Mouse (Mus musculus) kidney, embryonic 15.5 days (tissue): ENCODE data around the gene Ruvbl2. TPM values are rescaled to one million over a fixed set of nuclear protein-coding genes. Genes with fewer than 3 reads are reported as not detected.
"Not testable (repeated sequence)": the region's sequence is repeated elsewhere in the genome, so short reads cannot be mapped to it uniquely, and the experiment has no call there.

ENCODE experiments used
- ATAC-seq: fragments of 200-750 bp; cut with Nextera tagmentation; replicated peaks from 2 replicates; pipeline ENCODE4 v1.8.0; 2017; ENCODE audit warnings: moderate TSS enrichment; ENCODE audit not compliant: low FRiP score
- H3K27ac ChIP-seq: fragments of 300-500 bp; sonication (generic); 2 replicates; pipeline ENCODE4 v1.5.1; 2015; ENCODE audit warnings: mild to moderate bottlenecking, inconsistent platforms
- H3K27me3 ChIP-seq: fragments of 300-500 bp; sonication (generic); 2 replicates; pipeline ENCODE4 v1.6.1; 2015; ENCODE audit warnings: inconsistent platforms
- H3K36me3 ChIP-seq: fragments of 300-500 bp; sonication (generic); 2 replicates; pipeline ENCODE4 v1.6.1; 2015; ENCODE audit warnings: inconsistent platforms
- H3K4me1 ChIP-seq: fragments of 300-500 bp; sonication (generic); 2 replicates; pipeline ENCODE4 v1.6.1; 2015; ENCODE audit warnings: inconsistent platforms
- H3K4me2 ChIP-seq: fragments of 300-500 bp; sonication (generic); 2 replicates; pipeline ENCODE4 v1.6.1; 2015; ENCODE audit warnings: moderate library complexity, mild to moderate bottlenecking, inconsistent platforms
- H3K4me3 ChIP-seq: fragments of 300-500 bp; sonication (generic); replicated peaks from 2 replicates; pipeline ENCODE4 v1.5.1; 2015; ENCODE audit warnings: mild to moderate bottlenecking, inconsistent platforms
- H3K9ac ChIP-seq: fragments of 300-500 bp; sonication (generic); 2 replicates; pipeline ENCODE4 v1.6.1; 2015; ENCODE audit warnings: mild to moderate bottlenecking, inconsistent platforms
- H3K9me3 ChIP-seq: fragments of 300-500 bp; sonication (generic); replicated peaks from 2 replicates; pipeline ENCODE4 v1.6.1; 2016; ENCODE audit warnings: inconsistent platforms
- WGBS: fragments of 180-500 bp; shearing (Covaris S2); methylation state at CpG from one replicate; pipeline ENCODE4 v1.1.7; 2015; ENCODE audit warnings: mixed read lengths; 5-methylcytosine and 5-hydroxymethylcytosine counted together
- polyA plus RNA-seq: library from polyadenylated mRNA; unstranded; fragments of >200 nt; fragmentation: Nextera tagmentation; extraction: Ambion mirVana; gene quantifications from 2 replicates; pipeline ENCODE4 v1.2.1, GENCODE M21; 2015

Gene Ruvbl2
- polyA plus RNA-seq, 1 experiment from 2014 or later, result 165 TPM

DNA sequence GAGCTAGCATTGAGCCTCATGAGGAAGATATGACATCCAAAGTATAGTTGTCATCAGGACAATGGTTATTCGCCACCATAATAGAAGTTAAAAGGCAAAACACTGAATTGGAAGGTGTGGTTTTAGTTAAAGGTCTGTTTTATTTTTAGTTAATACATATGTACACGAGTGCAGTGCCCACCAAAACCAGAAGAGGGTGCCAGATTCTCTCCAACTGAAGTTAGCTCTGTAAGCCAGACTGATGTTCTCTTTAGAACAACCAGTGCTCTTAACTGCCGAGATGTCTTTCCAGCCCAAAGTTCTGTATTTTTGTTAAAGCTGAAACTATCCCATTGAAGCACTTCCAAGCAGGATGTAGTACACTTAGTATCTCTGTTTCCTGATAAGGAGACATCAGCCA lies 33.0 kb upstream of the Ruvbl2 start:
- peaks cover 14% of the 10 kb centered on the region for H3K4me1 ChIP-seq
- no peaks in the 10 kb centered on the region for H3K9me3 ChIP-seq
- 8% methylated on average over 3 of the region's 3 CpGs for WGBS
- H3K27me3 ChIP-seq, result no peaks in the 10 kb centered on the region
- no peak overlapping the region for H3K27ac ChIP-seq
- no peak overlapping the region for H3K4me2 ChIP-seq
- no peak for ATAC-seq
- H3K36me3 ChIP-seq, result no peaks in the 10 kb centered on the region
- H3K4me3 ChIP-seq, result no peak overlapping the region
- no peak overlapping the region for H3K9ac ChIP-seq

DNA sequence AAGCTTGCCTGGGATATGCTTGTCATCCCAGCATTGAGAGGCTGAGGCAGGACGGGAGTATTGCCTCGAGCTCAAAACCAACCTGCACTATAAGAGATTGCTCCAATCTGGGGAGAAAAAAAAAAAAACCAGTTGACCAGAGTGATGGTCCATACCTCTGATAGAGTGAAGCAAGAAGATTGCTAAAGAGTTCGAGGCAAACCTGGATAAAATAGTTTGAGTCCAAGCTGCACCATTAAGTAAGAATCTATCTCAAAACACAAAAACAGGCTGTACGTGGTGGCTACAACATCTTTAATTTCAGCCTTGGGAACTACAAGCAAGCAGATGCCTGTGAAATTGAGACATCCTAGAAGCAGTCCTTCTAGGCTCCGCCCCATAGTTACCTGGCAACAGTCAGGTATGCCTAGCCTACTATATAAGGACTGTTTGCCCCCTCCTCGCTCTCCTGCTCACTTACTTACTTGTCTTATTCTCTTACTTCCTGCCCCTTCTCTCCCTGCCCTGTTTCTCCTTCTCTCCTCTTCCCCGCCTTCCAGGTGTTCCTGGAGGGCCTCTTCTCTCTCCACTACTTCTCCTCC lies 29.3 kb upstream of the Ruvbl2 start:
- peaks cover 33% of the 10 kb centered on the region for H3K36me3 ChIP-seq
- WGBS, result 35% methylated on average over 7 of the region's 7 CpGs
- H3K27me3 ChIP-seq, result no peaks in the 10 kb centered on the region
- H3K4me1 ChIP-seq, result peaks cover 21% of the 10 kb centered on the region
- H3K9ac ChIP-seq, result peak overlapping the region; percentile 85; the same call in 1 of the 2 replicates
- H3K4me2 ChIP-seq, result peak overlapping the region; percentile 87
- H3K9me3 ChIP-seq, result no peaks in the 10 kb centered on the region
- H3K27ac ChIP-seq, result no peak overlapping the region; the same call in none of the 2 replicates
- peak overlapping the region; percentile 96 for H3K4me3 ChIP-seq
- ATAC-seq, result no peak; the same call in 1 of the 2 replicates

DNA sequence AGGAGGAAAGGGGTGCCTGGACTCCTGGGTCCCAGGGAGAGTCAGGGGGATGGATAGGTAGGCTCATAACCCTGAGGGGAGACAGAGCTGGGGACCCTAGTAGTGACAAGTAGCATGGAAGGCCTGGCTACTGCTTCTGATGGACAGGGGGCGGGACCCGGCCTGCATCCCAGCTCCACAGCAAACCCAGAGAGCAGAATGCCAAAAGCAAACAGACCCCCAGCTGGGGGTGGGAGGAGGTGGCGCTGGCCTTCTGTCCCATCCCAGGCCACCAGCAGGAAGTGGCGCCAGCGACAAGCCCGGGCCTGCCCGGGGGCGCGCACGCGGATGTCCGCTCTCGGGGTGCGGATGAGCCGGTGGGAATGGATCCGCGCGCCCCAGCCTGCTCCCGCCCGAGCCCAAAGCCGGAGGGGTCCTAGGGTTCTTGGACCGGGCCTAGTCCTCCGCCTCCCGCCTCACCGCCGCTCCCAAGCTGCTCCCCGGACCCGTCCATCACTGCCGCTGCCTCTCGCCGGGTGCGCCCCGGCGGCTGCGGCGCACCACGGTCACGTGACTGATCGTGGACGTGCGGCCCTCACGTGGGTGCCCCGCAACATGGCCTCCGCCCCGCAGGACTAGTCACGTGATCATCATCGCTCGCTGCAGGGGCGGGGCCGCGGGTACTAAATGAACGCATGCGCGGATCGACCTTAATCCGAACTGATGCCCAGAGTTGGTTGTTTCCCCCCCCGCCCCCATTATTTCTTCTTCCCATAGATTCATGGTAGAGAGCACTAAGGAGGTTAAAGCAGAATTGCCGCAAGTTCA lies 28.6 kb upstream of the Ruvbl2 start, which contains the start of gene Bax:
TSS of gene Bax (minus strand) at position 616 of the 807 bp plus-strand sequence.
- H3K27ac ChIP-seq, result peak within 1 kb of the TSS; percentile 81
- H3K4me1 ChIP-seq, result peaks cover 27% of the 10 kb centered on the region
- H3K4me3 ChIP-seq, result peak within 1 kb of the TSS; percentile 96
- peak within 1 kb of the TSS; percentile 85 for H3K9ac ChIP-seq
- no peaks in the 10 kb centered on the region for H3K27me3 ChIP-seq
- WGBS, result under 1% methylated on average over 57 of the region's 58 CpGs
- ATAC-seq, result peak; percentile 79
- peak within 1 kb of the TSS; percentile 87 for H3K4me2 ChIP-seq
- no peaks in the 10 kb centered on the region for H3K9me3 ChIP-seq
- peaks cover 40% of the 10 kb centered on the region for H3K36me3 ChIP-seq

DNA sequence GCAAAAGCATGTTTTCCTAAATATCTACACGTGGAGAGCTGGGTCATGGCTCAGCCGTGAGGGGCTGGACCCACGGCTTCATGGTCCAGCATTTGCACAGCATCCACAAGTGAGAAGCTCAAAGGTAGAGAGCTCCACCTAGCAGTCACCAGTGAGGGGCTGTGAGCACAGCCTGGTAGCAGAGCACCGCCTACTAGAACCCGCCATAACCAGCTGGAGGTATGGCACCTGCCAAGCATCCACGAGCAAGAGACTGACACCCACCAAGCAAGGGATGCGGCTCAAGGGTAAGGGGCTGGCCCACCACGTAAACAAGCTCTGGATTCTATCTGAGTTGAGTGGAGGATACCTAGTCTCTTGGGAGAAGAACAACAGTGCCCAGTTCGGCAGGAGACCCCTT lies 27.7 kb upstream of the Ruvbl2 start:
- no peak; the same call in 1 of the 2 replicates for ATAC-seq
- 84% methylated on average over 9 of the region's 9 CpGs for WGBS
- H3K27me3 ChIP-seq, result no peaks in the 10 kb centered on the region

DNA sequence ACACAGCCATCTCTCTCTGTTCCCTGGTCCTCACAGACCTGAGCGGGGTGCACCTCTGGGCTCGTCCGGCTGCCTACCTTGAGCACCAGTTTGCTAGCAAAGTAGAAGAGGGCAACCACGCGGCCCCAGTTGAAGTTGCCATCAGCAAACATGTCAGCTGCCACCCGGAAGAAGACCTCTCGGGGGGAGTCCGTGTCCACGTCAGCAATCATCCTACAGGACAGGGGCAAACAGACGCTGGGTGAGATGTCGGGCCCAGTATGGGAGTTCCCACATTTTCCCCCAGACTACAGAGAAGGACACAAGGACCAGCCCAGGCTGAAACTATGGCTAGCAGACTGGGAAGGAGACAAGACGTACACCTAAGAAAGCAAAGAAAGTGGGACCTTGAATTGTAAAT lies 27.2 kb upstream of the Ruvbl2 start:
- no peak for ATAC-seq
- Histone ChIP-seq H3K27me3 (no peaks in the 10 kb centered on the region), H3K4me3 (peak overlapping the region; percentile 96), H3K4me2 (peak overlapping the region; percentile 87), H3K36me3 (peaks cover 41% of the 10 kb centered on the region), H3K4me1 (peaks cover 39% of the 10 kb centered on the region), H3K9me3 (no peaks in the 10 kb centered on the region), H3K9ac (no peak overlapping the region), H3K27ac (no peak overlapping the region)
- WGBS, result 93% methylated on average over 12 of the region's 12 CpGs

More for the DNA sequence above, 27.7 kb upstream of the Ruvbl2 start:
- Histone ChIP-seq H3K9ac (peak overlapping the region; percentile 85; the same call in 1 of the 2 replicates), H3K4me2 (peak overlapping the region; percentile 87), H3K9me3 (no peaks in the 10 kb centered on the region), H3K36me3 (peaks cover 41% of the 10 kb centered on the region), H3K4me1 (peaks cover 35% of the 10 kb centered on the region), H3K27ac (no peak overlapping the region), H3K4me3 (peak overlapping the region; percentile 96)

DNA sequence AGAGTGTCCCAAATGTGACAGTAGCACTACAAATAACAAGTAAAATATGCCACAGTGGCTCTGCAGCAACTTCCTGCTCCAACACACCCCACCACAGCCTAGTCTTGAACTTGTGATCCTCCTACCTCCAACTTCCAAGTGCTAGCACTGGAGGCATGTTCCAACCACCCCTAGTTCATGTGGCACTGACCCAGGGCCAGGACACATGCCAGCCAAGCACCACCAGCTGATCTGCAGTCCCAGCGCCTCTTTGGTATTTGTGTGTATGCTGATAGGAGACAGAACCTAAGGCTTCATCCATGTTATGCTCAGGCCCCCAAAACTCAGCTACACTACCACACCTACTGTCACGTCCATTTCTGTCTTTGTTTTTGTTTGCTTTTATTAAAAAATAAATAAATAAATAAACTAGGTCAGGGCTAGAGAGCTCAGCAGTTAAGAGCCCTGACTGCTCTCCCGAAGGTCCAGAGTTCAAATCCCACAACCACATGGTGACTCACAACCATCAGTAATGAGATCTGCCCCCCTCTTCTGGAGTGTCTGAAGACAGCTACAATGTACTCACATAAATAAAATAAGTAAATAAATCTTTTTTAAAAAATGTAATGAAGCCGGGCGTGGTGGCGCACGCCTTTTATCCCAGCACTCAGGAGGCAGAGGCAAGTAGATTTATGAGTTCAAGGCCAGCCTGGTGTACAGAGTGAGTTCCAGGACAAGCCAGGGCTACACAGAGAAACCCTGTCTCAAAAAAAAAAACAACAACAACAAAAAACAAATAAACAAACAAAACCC lies 26.3 kb upstream of the Ruvbl2 start:
- peaks cover 41% of the 10 kb centered on the region for H3K36me3 ChIP-seq
- H3K27ac ChIP-seq, result no peak overlapping the region
- no peak for ATAC-seq
- H3K27me3 ChIP-seq, result no peaks in the 10 kb centered on the region
- H3K4me3 ChIP-seq, result no peak overlapping the region
- no peaks in the 10 kb centered on the region for H3K9me3 ChIP-seq
- peaks cover 42% of the 10 kb centered on the region for H3K4me1 ChIP-seq
- 92% methylated on average over 7 of the region's 7 CpGs for WGBS
- H3K9ac ChIP-seq, result no peak overlapping the region
- no peak overlapping the region for H3K4me2 ChIP-seq

DNA sequence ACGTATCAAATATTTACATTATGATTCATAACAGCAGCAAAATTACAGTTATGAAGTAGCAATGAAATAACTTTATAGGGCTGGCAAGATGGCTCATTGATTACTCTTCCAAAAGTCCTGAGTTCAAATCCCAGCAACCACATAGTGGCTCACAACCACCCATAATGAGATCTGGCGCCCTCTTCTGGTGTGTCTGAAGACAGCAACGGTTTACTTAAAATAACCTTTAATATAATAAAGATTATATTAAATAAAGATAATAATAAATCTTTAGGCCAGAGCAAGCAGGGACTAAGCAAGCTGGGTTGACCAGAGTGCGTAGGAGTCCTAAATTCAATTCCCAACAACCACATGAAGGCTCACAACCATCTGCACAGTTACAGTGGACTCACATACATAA lies 25.0 kb upstream of the Ruvbl2 start:
- H3K4me2 ChIP-seq, ATAC-seq, H3K27me3 ChIP-seq, H3K4me3 ChIP-seq, H3K9ac ChIP-seq, H3K9me3 ChIP-seq, H3K27ac ChIP-seq: not testable (repeated sequence)
- WGBS, result 83% methylated on average over 4 of the region's 4 CpGs
- Histone ChIP-seq H3K36me3 (peaks cover 47% of the 10 kb centered on the region), H3K4me1 (peaks cover 48% of the 10 kb centered on the region)

DNA sequence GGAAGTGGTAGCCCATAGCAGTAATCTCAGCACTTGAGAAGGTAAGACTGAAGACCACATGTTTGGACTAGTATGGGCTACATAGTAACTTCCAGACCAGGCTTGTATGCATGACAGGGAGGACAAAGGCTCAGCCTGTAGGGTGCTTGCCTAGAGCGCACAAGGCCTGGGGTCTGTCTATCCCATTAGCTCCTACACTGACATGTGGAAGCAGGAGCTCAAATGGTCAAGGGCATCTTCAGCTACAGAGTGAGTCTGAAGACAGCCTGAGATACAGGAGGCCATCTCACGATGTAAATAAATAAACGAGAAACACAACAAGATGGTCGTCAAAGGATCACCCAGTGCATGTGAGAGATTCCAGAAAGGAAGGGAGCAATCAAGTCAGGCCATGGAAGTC lies 24.4 kb upstream of the Ruvbl2 start:
- no peak for ATAC-seq
- no peaks in the 10 kb centered on the region for H3K9me3 ChIP-seq
- WGBS, result 90% methylated on average over 4 of the region's 4 CpGs

DNA sequence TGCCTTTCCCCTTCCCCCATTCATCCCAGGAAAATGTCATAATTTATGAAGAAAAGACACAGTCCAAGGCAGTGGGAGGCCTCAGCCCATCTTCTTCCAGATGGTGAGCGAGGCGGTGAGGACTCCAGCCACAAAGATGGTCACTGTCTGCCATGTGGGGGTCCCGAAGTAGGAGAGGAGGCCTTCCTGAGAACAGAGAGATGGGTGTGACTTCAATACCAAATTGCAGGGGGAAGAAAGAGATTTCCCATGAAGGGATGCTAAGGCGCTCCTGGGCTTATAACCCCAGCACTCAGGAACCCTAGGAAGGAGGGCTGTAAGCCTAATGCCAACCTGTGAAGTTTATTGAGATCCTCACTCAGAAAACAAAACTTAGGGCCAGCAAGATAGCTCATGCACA lies 23.9 kb upstream of the Ruvbl2 start:
- Histone ChIP-seq H3K9ac (no peak overlapping the region), H3K36me3 (peaks cover 57% of the 10 kb centered on the region), H3K4me3 (no peak overlapping the region), H3K9me3 (no peaks in the 10 kb centered on the region), H3K4me1 (peaks cover 53% of the 10 kb centered on the region), H3K4me2 (no peak overlapping the region), H3K27ac (peak overlapping the region; percentile 86), H3K27me3 (no peaks in the 10 kb centered on the region)
- no peak for ATAC-seq
- 81% methylated on average over 4 of the region's 4 CpGs for WGBS

More for the DNA sequence above, 24.4 kb upstream of the Ruvbl2 start:
- H3K36me3 ChIP-seq, result peaks cover 53% of the 10 kb centered on the region
- no peak overlapping the region for H3K4me2 ChIP-seq
- H3K4me3 ChIP-seq, result no peak overlapping the region
- peaks cover 52% of the 10 kb centered on the region for H3K4me1 ChIP-seq
- no peak overlapping the region for H3K9ac ChIP-seq
- no peaks in the 10 kb centered on the region for H3K27me3 ChIP-seq
- H3K27ac ChIP-seq, result no peak overlapping the region

DNA sequence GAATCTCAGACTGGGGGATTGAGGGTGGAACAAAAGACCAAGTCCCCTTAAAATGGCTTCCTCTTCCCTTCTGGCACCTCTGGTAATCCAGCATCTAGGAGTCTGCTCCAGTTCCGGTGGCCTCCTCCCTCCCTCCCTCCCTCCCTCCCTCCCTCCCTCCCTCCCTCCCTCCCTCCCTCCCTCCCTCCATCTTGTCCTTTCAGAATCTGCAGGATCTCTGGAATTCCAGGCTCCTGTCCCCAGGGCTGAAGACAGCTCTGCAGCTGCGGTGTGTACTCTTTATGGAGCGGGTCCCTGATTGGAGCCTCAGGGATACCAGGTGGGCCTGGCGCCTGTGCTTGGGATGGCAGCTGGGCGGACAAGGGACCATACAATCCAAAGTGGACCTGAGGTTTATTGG lies 23.4 kb upstream of the Ruvbl2 start:
- no peaks in the 10 kb centered on the region for H3K9me3 ChIP-seq
- H3K27ac ChIP-seq, result peak overlapping the region; percentile 94
- 57% methylated on average over 5 of the region's 5 CpGs for WGBS
- ATAC-seq, result no peak
- H3K4me3 ChIP-seq, result no peak overlapping the region
- no peaks in the 10 kb centered on the region for H3K27me3 ChIP-seq
- H3K9ac ChIP-seq, result no peak overlapping the region
- H3K4me2 ChIP-seq, result peak overlapping the region; percentile 60
- H3K4me1 ChIP-seq, result peaks cover 56% of the 10 kb centered on the region
- H3K36me3 ChIP-seq, result peaks cover 57% of the 10 kb centered on the region

DNA sequence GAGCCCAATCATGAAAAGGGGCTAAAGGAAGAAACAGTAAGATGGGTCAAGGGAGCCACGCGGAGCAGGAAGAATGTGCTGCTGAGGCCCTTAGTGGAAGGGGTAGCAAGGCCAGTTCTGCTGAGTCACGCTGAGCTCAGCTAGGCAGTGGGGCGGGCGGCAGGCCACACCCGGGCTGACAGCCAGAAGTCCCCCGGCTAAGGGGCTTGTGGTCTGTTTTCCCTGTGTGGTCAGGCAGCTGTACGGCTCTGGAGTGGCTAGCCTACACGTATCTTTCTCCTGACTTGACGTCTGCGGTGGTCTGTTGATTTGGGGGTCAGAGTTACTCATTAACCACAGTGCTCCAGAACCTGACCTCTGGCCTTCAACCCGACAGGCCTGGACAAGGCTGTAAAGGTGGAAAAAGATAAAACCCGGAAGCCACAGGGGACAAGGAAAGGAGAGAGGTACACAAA lies 23.0 kb upstream of the Ruvbl2 start:
- H3K9ac ChIP-seq, result peak overlapping the region; percentile 6; the same call in 1 of the 2 replicates
- H3K4me2 ChIP-seq, result peak overlapping the region; percentile 60
- H3K27me3 ChIP-seq, result no peaks in the 10 kb centered on the region
- peaks cover 52% of the 10 kb centered on the region for H3K4me1 ChIP-seq
- peak overlapping the region; percentile 94 for H3K27ac ChIP-seq
- peak overlapping the region; percentile 68 for H3K4me3 ChIP-seq
- H3K36me3 ChIP-seq, result peaks cover 59% of the 10 kb centered on the region
- peak; percentile 44 for ATAC-seq
- no peaks in the 10 kb centered on the region for H3K9me3 ChIP-seq
- WGBS, result 12% methylated on average over 13 of the region's 13 CpGs
